Mouse (Mus musculus) CH12F3 (cell line): ENCODE measurements around the gene 5830473C10Rik.
"Not testable (repeated sequence)": the region's sequence is repeated elsewhere in the genome, so short reads cannot be mapped to it uniquely, and the experiment has no call there.

Experiments
- in situ Hi-C: fragments of 300-500 bp; cut with MboI; formaldehyde crosslinking; loops from 2 replicates; pipeline ENCODE4 v1.14.3; 2020; ENCODE audit warnings: low sequenced_read_pairs

5830473C10Rik gene

GRCm38 (mm10) chr5:90591936-90592335 lies 31.0 kb downstream of the 5830473C10Rik start:
- in situ Hi-C loops = no loop called here

- in situ Hi-C loops = loop anchor here (5.0 kb wide), 1 partner anchor 57 kb away; no protein-coding TSS in a partner anchor
These were observed 34.0 kb downstream of the 5830473C10Rik start for GRCm38 (mm10) chr5:90594945-90595344.

GRCm38 (mm10) chr5:90596155-90596554 lies 35.2 kb downstream of the 5830473C10Rik start:
- in situ Hi-C loops = loop anchor here (5.0 kb wide), 1 partner anchor 56 kb away; no protein-coding TSS in a partner anchor

- in situ Hi-C loops = no loop called here
These were observed 40.6 kb downstream of the 5830473C10Rik start for GRCm38 (mm10) chr5:90601469-90601868.

- in situ Hi-C loops = no loop called here
These were observed 42.6 kb downstream of the 5830473C10Rik start for GRCm38 (mm10) chr5:90603407-90603923.

- in situ Hi-C loops = no loop called here
These were observed 48.0 kb downstream of the 5830473C10Rik start for GRCm38 (mm10) chr5:90608906-90609305.

GRCm38 (mm10) chr5:90611388-90611787 lies 50.5 kb downstream of the 5830473C10Rik start:
- in situ Hi-C loops = no loop called here

- in situ Hi-C loops = no loop called here
These were observed 51.2 kb downstream of the 5830473C10Rik start for GRCm38 (mm10) chr5:90611996-90612611.

GRCm38 (mm10) chr5:90612751-90613150 lies 51.8 kb downstream of the 5830473C10Rik start:
- in situ Hi-C loops = not testable (repeated sequence)

- in situ Hi-C loops = no loop called here
These were observed 57.0 kb downstream of the 5830473C10Rik start for GRCm38 (mm10) chr5:90617859-90618258.

GRCm38 (mm10) chr5:90621316-90621715 lies 60.4 kb downstream of the 5830473C10Rik start:
- in situ Hi-C loops = no loop called here

- in situ Hi-C loops = no loop called here
These were observed 60.8 kb downstream of the 5830473C10Rik start for GRCm38 (mm10) chr5:90621726-90622125.

GRCm38 (mm10) chr5:90623209-90623608 lies 62.3 kb downstream of the 5830473C10Rik start:
- in situ Hi-C loops = no loop called here

GRCm38 (mm10) chr5:90624708-90625425 lies 64.0 kb downstream of the 5830473C10Rik start:
- in situ Hi-C loops = loop anchor here (25.0 kb wide), 1 partner anchor 413 kb away; the partner anchor contains the start of gene Cox18

GRCm38 (mm10) chr5:90627423-90627822 lies 66.5 kb downstream of the 5830473C10Rik start:
- in situ Hi-C loops = loop anchor here (25.0 kb wide), 1 partner anchor 415 kb away; the partner anchor contains the start of gene Cox18

- in situ Hi-C loops = loop anchor here (25.0 kb wide), 1 partner anchor 416 kb away; the partner anchor contains the start of gene Cox18
These were observed 67.1 kb downstream of the 5830473C10Rik start for GRCm38 (mm10) chr5:90628011-90628410.

- in situ Hi-C loops = loop anchor here (25.0 kb wide), 1 partner anchor 416 kb away; the partner anchor contains the start of gene Cox18
These were observed 67.6 kb downstream of the 5830473C10Rik start for GRCm38 (mm10) chr5:90628530-90628929.

- in situ Hi-C loops = loop anchor here (25.0 kb wide), 1 partner anchor 423 kb away; the partner anchor contains the start of gene Cox18
These were observed 74.0 kb downstream of the 5830473C10Rik start for GRCm38 (mm10) chr5:90634885-90635284.

- in situ Hi-C loops = loop anchor here (25.0 kb wide), 1 partner anchor 428 kb away; the partner anchor contains the start of gene Cox18
These were observed 79.6 kb downstream of the 5830473C10Rik start, which contains the start of gene Rassf6 for GRCm38 (mm10) chr5:90640286-90641217. Rassf6 (minus strand) TSS chr5:90640657.

- in situ Hi-C loops = loop anchor here (25.0 kb wide), 1 partner anchor 429 kb away; the partner anchor contains the start of gene Cox18
These were observed 80.3 kb downstream of the 5830473C10Rik start for GRCm38 (mm10) chr5:90641218-90641610.
